Mouse (Mus musculus): ENCODE measurements around the gene Cd300a. TPM values are rescaled to one million over a fixed set of nuclear protein-coding genes. Genes with fewer than 3 reads are reported as not detected.

Gene Cd300a
- polyA plus RNA-seq, 1 experiment = 0.91 TPM

- Histone ChIP-seq H3K27me3 (replicated peaks; ENCODE audit: control insufficient read depth, insufficient read depth, low read length) (no peaks in the 10 kb centered on the region), H3K4me1 (ENCODE audit: control insufficient read depth, insufficient read depth, low read length) (no peaks in the 10 kb centered on the region), H3K4me3 (ENCODE audit: insufficient read depth, low read depth, low read length) (no peak overlapping the region), H3K36me3 (ENCODE audit: control insufficient read depth, insufficient read depth, low read length) (no peaks in the 10 kb centered on the region), H3K27ac (ENCODE audit: insufficient read depth, low read depth, low read length) (no peak overlapping the region)
- DNase-seq = no peak
- WGBS = 90% methylated on average over 4 of the region's 4 CpGs
- TF ChIP-seq CTCF (conservative IDR thresholded peaks at IDR 0.05; ENCODE audit: insufficient read depth, insufficient read length, low read depth, low read length) = no peak
- no peak for TF ChIP-seq POLR2A (IDR thresholded peaks at IDR 0.05; ENCODE audit: low read depth, low read length)
Observed at GRCm38 (mm10) chr11:114883251-114883789, 6.5 kb upstream of the Cd300a start.

DNA sequence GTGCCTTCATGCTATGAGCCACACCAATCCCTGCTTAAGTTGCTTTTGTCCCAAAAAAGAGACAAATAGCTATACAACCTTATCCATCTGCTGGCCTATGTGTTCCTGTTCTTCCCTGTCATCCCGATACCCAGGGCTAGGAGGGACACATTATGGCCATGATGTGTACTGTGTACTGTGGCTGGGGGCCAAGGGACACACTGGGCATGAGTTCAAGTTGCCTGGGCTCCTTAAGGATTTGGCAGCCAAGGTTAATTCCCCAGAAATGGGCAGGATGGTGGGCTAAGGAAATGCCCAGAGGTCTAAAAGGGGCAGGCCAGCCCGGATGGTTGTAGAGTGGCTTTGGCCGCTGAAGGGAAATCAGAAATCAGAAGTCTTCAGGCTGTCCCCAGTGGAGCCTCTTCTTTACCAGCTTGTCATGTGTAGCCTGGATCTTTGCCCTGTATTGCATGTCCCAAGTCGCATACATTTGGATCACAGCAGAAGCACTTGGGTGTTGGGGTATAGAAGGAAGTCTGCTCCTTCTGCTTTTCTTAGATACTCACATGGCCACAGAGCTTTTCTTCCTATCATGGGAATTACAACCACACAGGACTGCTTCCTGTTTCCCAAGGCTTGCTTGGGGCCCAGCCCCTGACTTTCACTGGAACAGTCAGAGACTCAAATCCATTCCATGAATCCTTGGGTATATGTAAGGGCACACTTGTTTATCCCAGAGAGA lies 5.3 kb upstream of the Cd300a start:
- no peak overlapping the region for H3K4me3 ChIP-seq (ENCODE audit: insufficient read depth, low read depth, low read length)
- WGBS = 65% methylated on average over 4 of the region's 4 CpGs
- DNase-seq = peak; percentile 83
- H3K4me1 ChIP-seq (ENCODE audit: control insufficient read depth, insufficient read depth, low read length) = no peaks in the 10 kb centered on the region
- H3K27me3 ChIP-seq (replicated peaks; ENCODE audit: control insufficient read depth, insufficient read depth, low read length) = no peaks in the 10 kb centered on the region
- TF ChIP-seq CTCF (conservative IDR thresholded peaks at IDR 0.05; ENCODE audit: insufficient read depth, insufficient read length, low read depth, low read length) = no peak
- no peak for TF ChIP-seq POLR2A (IDR thresholded peaks at IDR 0.05; ENCODE audit: low read depth, low read length)
- no peaks in the 10 kb centered on the region for H3K36me3 ChIP-seq (ENCODE audit: control insufficient read depth, insufficient read depth, low read length)
- H3K27ac ChIP-seq (ENCODE audit: insufficient read depth, low read depth, low read length) = no peak overlapping the region

DNA sequence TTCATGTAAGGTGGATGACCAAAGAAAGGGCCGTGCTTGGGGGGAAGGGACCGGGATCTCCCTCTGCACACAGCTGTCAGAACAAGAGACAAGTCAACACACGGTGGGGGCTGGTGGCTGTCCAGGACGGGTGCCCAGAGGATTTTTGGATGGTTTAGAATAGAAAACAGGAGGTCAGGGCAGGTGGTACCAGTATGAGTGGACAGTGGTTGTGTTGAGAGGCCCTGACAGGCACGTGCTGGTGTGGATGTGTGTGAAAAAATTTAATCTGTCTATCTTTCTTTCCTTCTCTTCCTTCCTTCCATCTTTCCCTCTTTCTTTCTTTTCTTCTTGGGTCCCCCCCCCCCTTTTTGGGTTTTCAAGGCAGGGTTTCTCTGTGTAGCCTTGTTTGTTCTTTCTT lies 701 bp downstream of the Cd300a start:
- WGBS = 42% methylated on average over 5 of the region's 5 CpGs
- H3K4me3 ChIP-seq (ENCODE audit: insufficient read depth, low read depth, low read length) = no peak overlapping the region

GRCm38 (mm10) chr11:114896085-114896484 lies 6.2 kb downstream of the Cd300a start:
- TF ChIP-seq CTCF (conservative IDR thresholded peaks at IDR 0.05; ENCODE audit: insufficient read depth, insufficient read length, low read depth, low read length) = no peak
- Histone ChIP-seq H3K4me1 (ENCODE audit: control insufficient read depth, insufficient read depth, low read length) (no peaks in the 10 kb centered on the region), H3K4me3 (ENCODE audit: insufficient read depth, low read depth, low read length) (no peak overlapping the region), H3K36me3 (ENCODE audit: control insufficient read depth, insufficient read depth, low read length) (no peaks in the 10 kb centered on the region), H3K27ac (ENCODE audit: insufficient read depth, low read depth, low read length) (no peak overlapping the region), H3K27me3 (replicated peaks; ENCODE audit: control insufficient read depth, insufficient read depth, low read length) (no peaks in the 10 kb centered on the region)
- no peak for DNase-seq
- 84% methylated on average over 3 of the region's 3 CpGs for WGBS

More for the DNA sequence above, 701 bp downstream of the Cd300a start:
- no peaks in the 10 kb centered on the region for H3K27me3 ChIP-seq (replicated peaks; ENCODE audit: control insufficient read depth, insufficient read depth, low read length)
- no peaks in the 10 kb centered on the region for H3K36me3 ChIP-seq (ENCODE audit: control insufficient read depth, insufficient read depth, low read length)
- DNase-seq = no peak
- no peaks in the 10 kb centered on the region for H3K4me1 ChIP-seq (ENCODE audit: control insufficient read depth, insufficient read depth, low read length)
- H3K27ac ChIP-seq (ENCODE audit: insufficient read depth, low read depth, low read length) = no peak overlapping the region
- no peak for TF ChIP-seq POLR2A (IDR thresholded peaks at IDR 0.05; ENCODE audit: low read depth, low read length)
- TF ChIP-seq CTCF (conservative IDR thresholded peaks at IDR 0.05; ENCODE audit: insufficient read depth, insufficient read length, low read depth, low read length) = no peak

GRCm38 (mm10) chr11:114898026-114898425 lies 8.2 kb downstream of the Cd300a start:
- H3K4me3 ChIP-seq (ENCODE audit: insufficient read depth, low read depth, low read length) = no peak overlapping the region
- WGBS = 33% methylated on average over 1 of the region's 1 CpGs
- no peak overlapping the region for H3K27ac ChIP-seq (ENCODE audit: insufficient read depth, low read depth, low read length)
- no peaks in the 10 kb centered on the region for H3K36me3 ChIP-seq (ENCODE audit: control insufficient read depth, insufficient read depth, low read length)
- peak; percentile 33 for DNase-seq
- H3K27me3 ChIP-seq (replicated peaks; ENCODE audit: control insufficient read depth, insufficient read depth, low read length) = no peaks in the 10 kb centered on the region
- TF ChIP-seq CTCF (conservative IDR thresholded peaks at IDR 0.05; ENCODE audit: insufficient read depth, insufficient read length, low read depth, low read length) (no peak), POLR2A (IDR thresholded peaks at IDR 0.05; ENCODE audit: low read depth, low read length) (no peak)
- H3K4me1 ChIP-seq (ENCODE audit: control insufficient read depth, insufficient read depth, low read length) = no peaks in the 10 kb centered on the region

- no peak overlapping the region for H3K4me3 ChIP-seq (ENCODE audit: insufficient read depth, low read depth, low read length)
- no peaks in the 10 kb centered on the region for H3K4me1 ChIP-seq (ENCODE audit: control insufficient read depth, insufficient read depth, low read length)
- 92% methylated on average over 4 of the region's 4 CpGs for WGBS
- H3K27ac ChIP-seq (ENCODE audit: insufficient read depth, low read depth, low read length) = no peak overlapping the region
- H3K36me3 ChIP-seq (ENCODE audit: control insufficient read depth, insufficient read depth, low read length) = no peaks in the 10 kb centered on the region
- no peak for DNase-seq
- no peaks in the 10 kb centered on the region for H3K27me3 ChIP-seq (replicated peaks; ENCODE audit: control insufficient read depth, insufficient read depth, low read length)
- TF ChIP-seq POLR2A (IDR thresholded peaks at IDR 0.05; ENCODE audit: low read depth, low read length) (no peak), CTCF (conservative IDR thresholded peaks at IDR 0.05; ENCODE audit: insufficient read depth, insufficient read length, low read depth, low read length) (no peak)
Observed at GRCm38 (mm10) chr11:114903224-114903623, 13.4 kb downstream of the Cd300a start.

DNA sequence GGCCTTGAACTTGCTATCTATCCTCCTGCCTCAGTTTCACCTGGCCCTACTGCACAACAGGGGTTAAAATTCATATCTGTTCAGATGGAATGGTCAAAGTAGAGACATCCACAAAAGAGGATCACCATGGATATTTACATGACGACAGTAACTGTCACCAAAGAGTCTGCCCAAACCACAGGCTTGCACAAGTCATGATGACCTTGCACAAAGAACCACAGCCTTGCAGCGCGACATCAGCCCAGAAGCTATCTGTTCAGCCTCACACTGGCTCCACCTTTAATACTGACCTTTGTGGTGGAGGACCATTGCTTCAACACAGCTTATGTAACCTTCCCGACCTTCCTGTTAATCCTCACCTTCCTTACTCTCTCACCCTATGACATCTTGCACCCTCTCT lies 17.7 kb downstream of the Cd300a start:
- Histone ChIP-seq H3K4me3 (ENCODE audit: insufficient read depth, low read depth, low read length) (no peak overlapping the region), H3K36me3 (ENCODE audit: control insufficient read depth, insufficient read depth, low read length) (no peaks in the 10 kb centered on the region), H3K27ac (ENCODE audit: insufficient read depth, low read depth, low read length) (no peak overlapping the region), H3K4me1 (ENCODE audit: control insufficient read depth, insufficient read depth, low read length) (no peaks in the 10 kb centered on the region), H3K27me3 (replicated peaks; ENCODE audit: control insufficient read depth, insufficient read depth, low read length) (no peaks in the 10 kb centered on the region)
- TF ChIP-seq POLR2A (IDR thresholded peaks at IDR 0.05; ENCODE audit: low read depth, low read length) = no peak
- no peak for TF ChIP-seq CTCF (conservative IDR thresholded peaks at IDR 0.05; ENCODE audit: insufficient read depth, insufficient read length, low read depth, low read length)
- DNase-seq = no peak
- WGBS = 81% methylated on average over 4 of the region's 4 CpGs
